Mouse (Mus musculus) lung, postnatal 0 days (tissue): ENCODE data around the gene Kalrn.

Source experiments
- CTCF ChIP-seq: IDR thresholded peaks from 2 replicates; pipeline ENCODE4 v1.5.1; 2016; ENCODE audit warnings: antibody characterized with exemption, mild to moderate bottlenecking
- EP300 ChIP-seq: IDR thresholded peaks from 2 replicates; pipeline ENCODE4 v1.6.1; 2016; ENCODE audit warnings: antibody characterized with exemption, mild to moderate bottlenecking, control low read depth

DNA sequence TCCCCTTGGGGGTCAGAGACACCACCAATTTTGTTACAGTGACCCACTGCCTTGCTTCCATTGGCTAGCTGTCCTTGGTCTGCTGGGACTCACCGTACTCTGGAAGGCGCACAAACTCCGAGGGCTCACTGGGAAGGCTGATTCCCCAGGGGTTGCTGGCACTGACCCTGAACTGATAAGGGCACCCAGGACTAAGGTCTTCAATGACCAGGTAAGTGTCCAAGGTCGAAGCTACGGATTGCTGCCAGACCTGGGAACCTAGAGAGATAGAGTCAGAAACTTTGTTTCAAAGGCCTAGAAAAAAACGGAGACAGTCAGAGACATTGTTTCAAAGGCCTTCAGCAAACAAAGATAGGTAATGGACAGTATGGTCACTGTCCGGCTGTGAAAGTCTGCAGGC is 586.3 kb downstream of the Kalrn start:
- TF ChIP-seq EP300 (no peak), CTCF (no peak)
